ENCODE assay signal across 7 mouse cellular contexts in genomic region chr4:149732800-149733199, GRCm38 (mm10). TPM values are rescaled to one million over a fixed set of nuclear protein-coding genes. Genes with fewer than 3 reads are reported as not detected.
DNase-seq lines count a peak whose midpoint lies in the region; ATAC-seq and TF ChIP-seq lines count a peak whose summit lies in the region.

No protein-coding gene starts in this region.

- WGBS in kidney, adult 2 months = 44% methylated on average over 10 of the region's 10 CpGs
- WGBS in embryonic facial prominence, embryonic 15.5 days = 70% methylated on average over 10 of the region's 10 CpGs

- no peak overlapping the region for H3K27ac ChIP-seq in kidney, adult 2 months (ENCODE audit: insufficient read depth, low read depth, low read length)
- peak overlapping the region; percentile 17; the same call in 1 of the 2 replicates for H3K27ac ChIP-seq in embryonic facial prominence, embryonic 15.5 days (replicated peaks)

- no peak for TF ChIP-seq POLR2A in kidney, adult 2 months (IDR thresholded peaks at IDR 0.05; ENCODE audit: low read depth, low read length)

- H3K4me1 ChIP-seq in kidney, adult 2 months (ENCODE audit: control insufficient read depth, insufficient read depth, low read length) = peaks cover 9% of the 10 kb centered on the region
- peaks cover 57% of the 10 kb centered on the region for H3K4me1 ChIP-seq in embryonic facial prominence, embryonic 15.5 days

- no peaks in the 10 kb centered on the region for H3K9me3 ChIP-seq in embryonic facial prominence, embryonic 15.5 days (replicated peaks)

- H3K9ac ChIP-seq in embryonic facial prominence, embryonic 15.5 days = no peak overlapping the region

- H3K27me3 ChIP-seq in kidney, adult 2 months (replicated peaks; ENCODE audit: control insufficient read depth, insufficient read depth, low read length) = no peaks in the 10 kb centered on the region
- no peaks in the 10 kb centered on the region for H3K27me3 ChIP-seq in embryonic facial prominence, embryonic 15.5 days

- H3K4me3 ChIP-seq in kidney, adult 2 months (ENCODE audit: insufficient read depth, low read depth, low read length) = no peak overlapping the region
- H3K4me3 ChIP-seq in embryonic facial prominence, embryonic 15.5 days (replicated peaks) = no peak overlapping the region

- H3K4me2 ChIP-seq in embryonic facial prominence, embryonic 15.5 days (replicated peaks) = no peak overlapping the region

- peak; percentile 37; the same call in 1 of the 2 replicates for ATAC-seq in common myeloid progenitor, adult 5-6 weeks (replicated peaks; ENCODE audit: low read depth, poor library complexity, severe bottlenecking)
- ATAC-seq in embryonic facial prominence, embryonic 15.5 days (ENCODE audit: insufficient number of reproducible peaks, low FRiP score, low TSS enrichment, low read depth) = no peak

- no peak for TF ChIP-seq CTCF in kidney, adult 2 months (conservative IDR thresholded peaks at IDR 0.05; ENCODE audit: insufficient read depth, insufficient read length, low read depth, low read length)

- peak; percentile 52 for DNase-seq in kidney, adult 2 months
- no peak for DNase-seq in kidney, adult 9 months
- peak; percentile 61 for DNase-seq in kidney, postnatal 10 days
- no peak for DNase-seq in layer of hippocampus, adult 9-10 months (ENCODE audit: low spot score)
- no peak for DNase-seq in urinary bladder, adult 18-20 months (ENCODE audit: low spot score in 2 of 2)

- no peaks in the 10 kb centered on the region for H3K36me3 ChIP-seq in kidney, adult 2 months (ENCODE audit: control insufficient read depth, insufficient read depth, low read length)
- peaks cover 33% of the 10 kb centered on the region for H3K36me3 ChIP-seq in embryonic facial prominence, embryonic 15.5 days

RNA-seq across cellular contexts. Expression of gene Tmem201, which starts 5.0 kb away (rescaled TPM):
- 34.2 and 37.5 TPM in 2 replicates for polyA plus RNA-seq in kidney, adult 2 months (2012; rRNA removed)
- total RNA-seq in common myeloid progenitor, adult 5-6 weeks (2017) = 9.0 and 15.5 TPM in 2 replicates
- 27.7 and 28.8 TPM in 2 replicates for polyA plus RNA-seq in embryonic facial prominence, embryonic 15.5 days (2015; fragmentation: Nextera tagmentation; extraction: Ambion mirVana)

RNA-seq across cellular contexts. Expression of gene Pik3cd, which starts 30.4 kb away (rescaled TPM):
- 3.1 and 7.2 TPM in 2 replicates for polyA plus RNA-seq in kidney, adult 2 months (2012; rRNA removed)
- 37.2 and 44.6 TPM in 2 replicates for total RNA-seq in common myeloid progenitor, adult 5-6 weeks (2017)
- 5.0 and 5.9 TPM in 2 replicates for polyA plus RNA-seq in embryonic facial prominence, embryonic 15.5 days (2015; fragmentation: Nextera tagmentation; extraction: Ambion mirVana)

RNA-seq across cellular contexts. Expression of gene Slc25a33, which starts 41.3 kb away (rescaled TPM):
- polyA plus RNA-seq in kidney, adult 2 months (2012; rRNA removed) = 16.8 and 18.3 TPM in 2 replicates
- total RNA-seq in common myeloid progenitor, adult 5-6 weeks (2017) = 5.0 and 6.7 TPM in 2 replicates
- polyA plus RNA-seq in embryonic facial prominence, embryonic 15.5 days (2015; fragmentation: Nextera tagmentation; extraction: Ambion mirVana) = 10.8 TPM in 2 replicates

Comparison
In these comparisons a context has a peak if more than half of its experiments do, and no peak if none do; other contexts are left out.
1. DNase-seq: peak in kidney, adult 2 months (single experiment) and kidney, postnatal 10 days (single experiment); none in kidney, adult 9 months (single experiment), layer of hippocampus, adult 9-10 months (single experiment) and urinary bladder, adult 18-20 months (0 of 2).